Mouse (Mus musculus) small intestine, adult 2 months (tissue): Measurements from ENCODE around the gene Ski.

Source experiments
- CTCF ChIP-seq: fragments of 200-500 bp; IDR thresholded peaks from 2 replicates; pipeline ENCODE4 v1.5.1; 2012; ENCODE audit warnings: low read depth, mild to moderate bottlenecking, control low read depth, inconsistent platforms, low read length, moderate library complexity, mixed read lengths; ENCODE audit not compliant: insufficient replicate concordance, insufficient read length; ENCODE audit errors: extremely low read depth
- POLR2A ChIP-seq: fragments of 200-500 bp; IDR thresholded peaks from 2 replicates; pipeline ENCODE4 v1.6.1; 2012; ENCODE audit warnings: low read depth, mild to moderate bottlenecking, control low read depth, inconsistent platforms, low read length, moderate library complexity

- no peak for TF ChIP-seq CTCF
- TF ChIP-seq POLR2A: no peak
Observed at GRCm38 (mm10) chr4:155183201-155183600, 39.2 kb downstream of the Ski start.
